Mouse (Mus musculus) heart, adult 2 months (tissue): ENCODE data around the gene Anxa1. TPM values are rescaled to one million over a fixed set of nuclear protein-coding genes. Genes with fewer than 3 reads are reported as not detected.

Experiments used
- DNase-seq, 2 experiments: peaks; one replicate each; pipeline ENCODE4 v3.0.0; 2021
- H3K27ac ChIP-seq: fragments of 200-600 bp; 2 replicates; pipeline ENCODE4 v1.8.1; 2022
- H3K27me3 ChIP-seq: fragments of 200-500 bp; 2 replicates; pipeline ENCODE4 v1.6.1; 2012; ENCODE audit warnings: mild to moderate bottlenecking, low read length, inconsistent platforms, mixed read lengths; ENCODE audit not compliant: control insufficient read depth, insufficient read depth
- H3K36me3 ChIP-seq: fragments of 200-500 bp; 2 replicates; pipeline ENCODE4 v1.6.1; 2012; ENCODE audit warnings: low read length, inconsistent platforms; ENCODE audit not compliant: control insufficient read depth, insufficient read depth
- H3K4me1 ChIP-seq: fragments of 200-500 bp; 2 replicates; pipeline ENCODE4 v1.6.1; 2011; ENCODE audit warnings: low read length; ENCODE audit not compliant: control insufficient read depth, insufficient read depth
- H3K4me3 ChIP-seq: fragments of 200-600 bp; 2 replicates; pipeline ENCODE4 v1.8.1; 2022
- H3K79me2 ChIP-seq: fragments of 200-500 bp; replicated peaks from 2 replicates; pipeline ENCODE4 v1.6.1; 2012; ENCODE audit warnings: mild to moderate bottlenecking, inconsistent platforms, low read length, moderate library complexity, mixed read lengths; ENCODE audit not compliant: control insufficient read depth, insufficient read depth
- H3K9ac ChIP-seq: fragments of 200-500 bp; 2 replicates; pipeline ENCODE4 v1.6.1; 2012; ENCODE audit warnings: low read depth, mild to moderate bottlenecking, control low read depth, inconsistent platforms, low read length, mixed read lengths
- CTCF ChIP-seq: fragments of 200-600 bp; IDR thresholded peaks from 2 replicates; pipeline ENCODE4 v1.8.1; 2022; ENCODE audit warnings: antibody characterized with exemption, mild to moderate bottlenecking, moderate library complexity
- EP300 ChIP-seq: fragments of 200-500 bp; IDR thresholded peaks from 2 replicates; pipeline ENCODE4 v1.6.1; 2011; ENCODE audit warnings: low read depth, low read length, control low read depth; ENCODE audit not compliant: insufficient read depth
- POLR2A ChIP-seq: fragments of 200-500 bp; IDR thresholded peaks from 2 replicates; pipeline ENCODE4 v1.6.1; 2011; ENCODE audit warnings: mild to moderate bottlenecking, low read depth, low read length, control low read depth; ENCODE audit not compliant: insufficient read depth
- WGBS: fragments of 180-500 bp; shearing (Covaris S2); methylation state at CpG from one replicate; pipeline ENCODE4 v1.1.7; 2018; 5-methylcytosine and 5-hydroxymethylcytosine counted together
- intact Hi-C: fragments of 180-260 bp; cut with DNase I; formaldehyde crosslinking; loops from one replicate; pipeline ENCODE4 v1.15.1; 2025
- polyA plus RNA-seq: library from polyadenylated mRNA; depleted of rRNA; stranded (reverse); fragments of >200 nt; gene quantifications from 2 replicates; pipeline ENCODE4 v1.2.3, GENCODE M21; 2012
- total RNA-seq, 2 experiments: library from RNA; stranded (reverse); gene quantifications; 2 replicates each; pipeline ENCODE4 v1.2.3; 2021

Anxa1 gene
- total and polyA plus RNA-seq, 3 experiments: 10.4 to 19.9 (median 17.3) TPM

DNA sequence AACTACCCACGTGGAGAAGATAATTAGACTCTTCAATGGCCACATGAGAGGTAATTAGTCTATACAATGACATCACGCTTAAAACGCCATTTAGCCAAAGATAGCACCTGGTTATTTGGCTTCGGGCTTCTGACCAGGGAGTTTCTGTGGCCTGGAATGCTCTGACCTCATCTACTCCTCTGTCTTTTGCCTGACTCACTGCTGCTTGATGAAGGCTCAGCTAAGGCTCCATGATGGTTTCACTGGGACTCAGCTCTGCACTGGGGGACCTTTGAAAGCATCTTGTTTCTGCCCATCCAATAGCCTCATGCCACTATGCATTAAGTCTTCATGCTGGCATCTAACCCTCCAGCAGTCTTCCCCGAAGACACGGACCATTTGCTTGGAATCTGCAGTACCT, 2.5 kb downstream of the Anxa1 start:
- TF ChIP-seq EP300 (no peak), CTCF (no peak), POLR2A (no peak)
- Histone ChIP-seq H3K27me3 (no peaks in the 10 kb centered on the region), H3K9ac (no peak overlapping the region), H3K4me1 (no peaks in the 10 kb centered on the region; the same call in 1 of the 2 replicates), H3K79me2 (no peaks in the 10 kb centered on the region), H3K27ac (no peak overlapping the region), H3K36me3 (peaks cover 2% of the 10 kb centered on the region; the same call in 1 of the 2 replicates), H3K4me3 (no peak overlapping the region)
- 79% methylated on average over 6 of the region's 6 CpGs for WGBS
- intact Hi-C loops: no loop called here
- no peak for DNase-seq

DNA sequence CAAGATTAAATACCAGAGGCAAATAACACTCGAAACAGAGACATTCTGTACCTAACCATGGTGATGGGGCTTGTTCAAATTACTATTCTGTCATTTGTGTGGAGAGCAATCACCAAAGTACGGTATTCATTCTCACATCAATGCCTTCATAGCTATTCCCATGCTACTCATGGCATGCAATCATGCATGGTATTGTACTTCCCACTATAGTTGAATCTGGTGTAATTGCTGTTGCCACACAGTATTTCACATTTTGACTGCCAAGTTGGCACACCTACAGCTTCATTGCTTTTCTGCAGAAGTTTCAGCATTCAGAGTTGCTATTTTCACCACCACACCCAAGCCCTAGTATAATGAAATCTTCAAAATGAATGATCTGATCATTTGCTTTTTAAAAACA, 4.4 kb downstream of the Anxa1 start:
- intact Hi-C loops: no loop called here
- TF ChIP-seq EP300: no peak
- no peak for TF ChIP-seq POLR2A
- no peak for TF ChIP-seq CTCF
- no peak for DNase-seq
- Histone ChIP-seq H3K4me3 (no peak overlapping the region), H3K27me3 (no peaks in the 10 kb centered on the region), H3K27ac (no peak overlapping the region), H3K9ac (no peak overlapping the region), H3K36me3 (peaks cover 2% of the 10 kb centered on the region; the same call in 1 of the 2 replicates), H3K79me2 (no peaks in the 10 kb centered on the region), H3K4me1 (no peaks in the 10 kb centered on the region; the same call in 1 of the 2 replicates)
- WGBS: 76% methylated on average over 2 of the region's 2 CpGs

DNA sequence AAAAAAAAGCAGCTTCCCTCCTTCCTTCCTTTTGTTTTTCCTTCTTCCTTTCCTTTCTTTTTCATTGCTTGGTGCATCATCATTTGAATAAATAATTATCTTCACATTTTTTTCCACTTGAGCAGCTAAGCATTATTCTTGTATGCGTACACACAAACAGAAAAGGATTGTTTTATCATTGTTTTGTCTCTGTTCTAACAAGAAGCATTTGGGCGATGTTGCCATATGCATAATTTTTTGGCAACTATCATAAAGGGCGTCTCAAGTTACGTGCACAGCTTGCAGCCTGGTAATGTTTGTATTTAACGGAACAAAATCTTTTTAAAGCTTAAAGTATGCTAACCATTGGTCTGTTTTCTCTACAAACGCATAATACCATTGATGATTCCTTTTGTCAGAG, 5.1 kb downstream of the Anxa1 start:
- TF ChIP-seq EP300 (no peak), CTCF (no peak), POLR2A (no peak)
- Histone ChIP-seq H3K79me2 (no peaks in the 10 kb centered on the region), H3K4me1 (no peaks in the 10 kb centered on the region; the same call in 1 of the 2 replicates), H3K27me3 (no peaks in the 10 kb centered on the region), H3K36me3 (peaks cover 2% of the 10 kb centered on the region; the same call in 1 of the 2 replicates), H3K27ac (no peak overlapping the region), H3K4me3 (no peak overlapping the region), H3K9ac (no peak overlapping the region)
- intact Hi-C loops: no loop called here
- WGBS: 72% methylated on average over 6 of the region's 6 CpGs
- DNase-seq: no peak

DNA sequence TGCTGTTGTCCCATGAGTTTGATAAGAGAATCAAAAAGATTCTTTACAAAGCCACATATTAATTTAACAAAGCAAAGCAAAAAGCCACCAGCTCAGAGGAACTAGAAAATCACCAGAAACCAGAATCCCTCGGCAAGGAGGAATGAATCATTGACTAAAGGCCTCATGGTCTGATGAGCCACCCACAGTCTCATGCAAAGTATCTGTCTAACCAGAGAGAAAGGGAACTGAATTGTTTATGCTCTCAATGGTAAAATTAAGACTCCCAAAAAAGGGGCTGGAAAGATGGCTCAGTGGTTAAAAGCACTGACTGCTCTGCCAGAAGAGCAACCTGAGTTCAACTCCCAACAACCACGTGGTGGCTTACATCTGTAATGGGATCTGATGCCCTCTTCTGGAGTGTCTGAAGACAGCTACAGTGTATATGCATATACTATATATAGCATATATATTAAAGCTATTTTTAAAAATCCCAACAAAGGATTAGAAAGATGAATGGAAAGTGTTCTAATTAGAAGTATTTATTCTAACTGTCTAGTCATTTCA, 9.5 kb downstream of the Anxa1 start:
- TF ChIP-seq EP300 (no peak), CTCF (no peak), POLR2A (no peak)
- no peaks in the 10 kb centered on the region for H3K36me3 ChIP-seq
- no peaks in the 10 kb centered on the region for H3K79me2 ChIP-seq
- no peak for DNase-seq
- no peak overlapping the region for H3K9ac ChIP-seq
- no peaks in the 10 kb centered on the region for H3K4me1 ChIP-seq
- WGBS: 73% methylated on average over 2 of the region's 2 CpGs
- H3K4me3 ChIP-seq: no peak overlapping the region
- no peak overlapping the region for H3K27ac ChIP-seq
- H3K27me3 ChIP-seq: no peaks in the 10 kb centered on the region
- intact Hi-C loops: loop anchor here (1.0 kb wide), 1 partner anchor 19 kb away; no protein-coding TSS in a partner anchor

DNA sequence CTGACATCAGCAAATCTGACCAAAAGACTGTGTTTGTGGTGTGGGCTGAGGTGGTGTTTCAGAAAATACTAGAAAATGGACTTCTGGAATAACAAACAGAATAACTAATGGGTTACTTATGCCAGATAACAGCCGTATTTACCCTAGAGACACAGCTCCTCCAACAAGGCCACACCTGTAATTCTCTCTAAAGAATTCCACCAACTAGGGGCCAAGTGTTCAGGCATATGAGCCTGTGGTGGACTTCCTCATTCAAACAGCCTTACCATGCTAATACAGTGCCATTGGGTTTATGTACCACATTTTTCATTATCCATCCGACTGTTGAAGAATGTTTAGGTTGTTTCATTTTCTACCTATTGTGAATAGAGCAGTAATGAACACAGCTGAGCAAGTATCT, 20.6 kb downstream of the Anxa1 start:
- WGBS: 84% methylated on average over 2 of the region's 2 CpGs
- Histone ChIP-seq H3K27ac (no peak overlapping the region), H3K36me3 (no peaks in the 10 kb centered on the region), H3K27me3 (no peaks in the 10 kb centered on the region), H3K9ac (no peak overlapping the region), H3K4me3 (no peak overlapping the region), H3K4me1 (no peaks in the 10 kb centered on the region), H3K79me2 (no peaks in the 10 kb centered on the region)
- no peak for TF ChIP-seq POLR2A
- no peak for TF ChIP-seq EP300
- no peak for TF ChIP-seq CTCF
- no peak for DNase-seq
- intact Hi-C loops: no loop called here

GRCm38 (mm10) chr19:20366571-20366970, 24.2 kb downstream of the Anxa1 start:
- H3K9ac ChIP-seq: no peak overlapping the region
- no peaks in the 10 kb centered on the region for H3K27me3 ChIP-seq
- DNase-seq: no peak
- TF ChIP-seq POLR2A: no peak
- no peak for TF ChIP-seq CTCF
- TF ChIP-seq EP300: no peak
- no peaks in the 10 kb centered on the region for H3K4me1 ChIP-seq
- no peaks in the 10 kb centered on the region for H3K36me3 ChIP-seq
- H3K27ac ChIP-seq: no peak overlapping the region
- no peak overlapping the region for H3K4me3 ChIP-seq
- 82% methylated on average over 5 of the region's 5 CpGs for WGBS
- intact Hi-C loops: loop anchor here (10.0 kb wide), 1 partner anchor 398 kb away; no protein-coding TSS in a partner anchor
- no peaks in the 10 kb centered on the region for H3K79me2 ChIP-seq
